Mouse (Mus musculus): ENCODE data around the gene Tmtc4.

GRCm38 (mm10) chr14:122986404-122986803, 2.6 kb upstream of the Tmtc4 start:
- TF ChIP-seq CTCF (IDR thresholded peaks at IDR 0.05; ENCODE audit: borderline replicate concordance, insufficient read depth, low read length) (no peak), POLR2A (IDR thresholded peaks at IDR 0.05; ENCODE audit: low read depth, low read length) (no peak)
